Mouse (Mus musculus) stomach, embryonic 15.5 days (tissue): Measurements from ENCODE around the gene Ldlrad1. TPM values are rescaled to one million over a fixed set of nuclear protein-coding genes. Genes with fewer than 3 reads are reported as not detected.

Source experiments
- ATAC-seq: fragments of 200-750 bp; cut with Nextera tagmentation; 2 replicates; pipeline ENCODE4 v1.8.0; 2017; ENCODE audit warnings: low read depth, moderate number of reproducible peaks, moderate TSS enrichment; ENCODE audit not compliant: insufficient read depth, low FRiP score
- H3K27ac ChIP-seq: fragments of 300-500 bp; sonication (generic); 2 replicates; pipeline ENCODE4 v1.5.1; 2015; ENCODE audit warnings: mild to moderate bottlenecking, inconsistent platforms
- H3K27me3 ChIP-seq: fragments of 300-500 bp; sonication (generic); replicated peaks from 2 replicates; pipeline ENCODE4 v1.6.1; 2015; ENCODE audit warnings: inconsistent platforms
- H3K36me3 ChIP-seq: fragments of 300-500 bp; sonication (generic); 2 replicates; pipeline ENCODE4 v1.6.1; 2015; ENCODE audit warnings: inconsistent platforms
- H3K4me1 ChIP-seq: fragments of 300-500 bp; sonication (generic); 2 replicates; pipeline ENCODE4 v1.6.1; 2015; ENCODE audit warnings: inconsistent platforms
- H3K4me2 ChIP-seq: fragments of 300-500 bp; sonication (generic); 2 replicates; pipeline ENCODE4 v1.6.1; 2015; ENCODE audit warnings: mild to moderate bottlenecking, inconsistent platforms
- H3K4me3 ChIP-seq: fragments of 300-500 bp; sonication (generic); replicated peaks from 2 replicates; pipeline ENCODE4 v1.5.1; 2015; ENCODE audit warnings: inconsistent platforms
- H3K9ac ChIP-seq: fragments of 300-500 bp; sonication (generic); 2 replicates; pipeline ENCODE4 v1.6.1; 2015; ENCODE audit warnings: inconsistent platforms
- H3K9me3 ChIP-seq: fragments of 300-500 bp; sonication (generic); 2 replicates; pipeline ENCODE4 v1.6.1; 2016; ENCODE audit warnings: inconsistent platforms
- WGBS: fragments of 180-500 bp; shearing (Covaris S2); methylation state at CpG from one replicate; pipeline ENCODE4 v1.1.7; 2015; 5-methylcytosine and 5-hydroxymethylcytosine counted together
- polyA plus RNA-seq: library from polyadenylated mRNA; unstranded; fragments of >200 nt; fragmentation: Nextera tagmentation; extraction: Ambion mirVana; gene quantifications from 2 replicates; pipeline ENCODE4 v1.2.1, GENCODE M21; 2015

The Ldlrad1 gene
- polyA plus RNA-seq: not detected in 2 replicates

DNA sequence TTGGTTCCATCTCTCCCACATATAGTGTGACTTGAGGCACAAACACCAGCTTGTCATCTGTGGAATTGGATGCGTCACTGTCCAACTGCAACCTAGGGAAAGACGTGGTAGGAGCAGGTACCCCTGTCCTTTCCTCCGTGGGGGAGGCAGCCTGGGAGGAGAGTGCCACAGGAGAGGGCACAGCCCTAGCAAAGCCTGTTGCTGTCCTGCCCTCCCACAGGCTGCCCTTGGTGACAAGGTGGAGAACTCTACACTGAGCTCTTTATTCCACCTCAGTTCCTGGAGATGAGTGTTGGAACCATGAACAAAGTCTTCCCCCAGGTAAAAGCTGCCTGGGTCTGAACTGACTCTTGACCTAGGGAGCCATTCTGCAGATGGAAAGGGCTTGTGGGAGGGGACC is at the start of gene Ldlrad1:
Gene Ldlrad1 (plus strand): TSS at position 301 of the 400 bp plus-strand sequence.
- no peaks in the 10 kb centered on the region for H3K27me3 ChIP-seq
- H3K9me3 ChIP-seq: no peaks in the 10 kb centered on the region
- 0 out of 2 replicates have a peak, but pooled peaks cover 3% of the 10 kb centered on the region for H3K4me1 ChIP-seq
- WGBS: 80% methylated on average over 3 of the region's 3 CpGs
- peaks cover 10% of the 10 kb centered on the region for H3K36me3 ChIP-seq
- no peak for ATAC-seq
- peak within 1 kb of the TSS; percentile 26; the same call in 1 of the 2 replicates for H3K27ac ChIP-seq
- no peak within 1 kb of the TSS for H3K4me2 ChIP-seq
- H3K4me3 ChIP-seq: no peak within 1 kb of the TSS
- H3K9ac ChIP-seq: no peak within 1 kb of the TSS

DNA sequence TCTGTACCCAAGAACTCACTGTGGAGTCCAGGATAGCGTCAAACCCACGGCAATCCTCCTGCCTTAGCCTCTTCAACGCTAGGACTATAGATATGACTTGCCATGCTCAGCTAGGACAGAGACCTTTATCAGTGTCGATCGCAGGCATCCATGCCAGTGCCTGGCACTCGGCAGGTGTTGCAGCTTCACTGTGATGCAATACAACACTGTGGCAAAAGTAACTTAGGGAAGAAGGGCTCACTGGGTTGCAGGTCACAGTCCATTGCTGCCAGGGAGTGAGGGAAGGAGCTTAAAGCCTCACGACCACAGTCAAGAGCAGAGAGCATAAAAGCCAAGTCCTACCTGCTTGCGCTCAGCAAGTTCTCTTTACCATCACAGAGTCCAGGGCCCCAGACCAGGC is 48.8 kb upstream of the Ldlrad1 start:
- Histone ChIP-seq H3K27ac (no peak overlapping the region), H3K27me3 (no peaks in the 10 kb centered on the region)
- WGBS: 91% methylated on average over 8 of the region's 8 CpGs

DNA sequence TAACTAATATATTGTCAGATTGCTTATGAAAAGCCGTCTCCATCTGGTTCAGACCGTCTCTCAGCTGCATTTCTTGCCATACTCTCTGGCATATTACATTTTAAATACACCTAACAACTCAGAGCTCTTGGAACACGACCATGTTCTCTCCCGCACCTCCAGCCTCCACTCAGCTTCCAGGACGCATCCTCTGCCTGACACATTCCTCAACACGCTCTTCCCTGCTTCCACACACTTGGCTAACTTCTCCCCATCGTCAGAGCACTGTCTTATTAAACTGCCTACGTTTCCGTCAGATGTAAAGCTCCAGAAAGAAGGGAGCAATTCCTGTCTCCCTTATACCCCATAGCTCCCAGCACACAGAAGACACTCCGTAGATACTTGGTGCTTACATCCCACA is 45.6 kb upstream of the Ldlrad1 start:
- Histone ChIP-seq H3K4me1 (no peaks in the 10 kb centered on the region), H3K27me3 (no peaks in the 10 kb centered on the region), H3K9ac (no peak overlapping the region), H3K27ac (no peak overlapping the region), H3K36me3 (0 out of 2 replicates have a peak, but pooled peaks cover 13% of the 10 kb centered on the region), H3K9me3 (no peaks in the 10 kb centered on the region), H3K4me3 (no peak overlapping the region), H3K4me2 (no peak overlapping the region)
- WGBS: 80% methylated on average over 10 of the region's 10 CpGs
- no peak for ATAC-seq

More for the DNA sequence above, 48.8 kb upstream of the Ldlrad1 start:
- Histone ChIP-seq H3K9me3 (no peaks in the 10 kb centered on the region), H3K4me1 (no peaks in the 10 kb centered on the region), H3K4me3 (no peak overlapping the region), H3K9ac (no peak overlapping the region), H3K4me2 (no peak overlapping the region), H3K36me3 (0 out of 2 replicates have a peak, but pooled peaks cover 9% of the 10 kb centered on the region)
- no peak for ATAC-seq

DNA sequence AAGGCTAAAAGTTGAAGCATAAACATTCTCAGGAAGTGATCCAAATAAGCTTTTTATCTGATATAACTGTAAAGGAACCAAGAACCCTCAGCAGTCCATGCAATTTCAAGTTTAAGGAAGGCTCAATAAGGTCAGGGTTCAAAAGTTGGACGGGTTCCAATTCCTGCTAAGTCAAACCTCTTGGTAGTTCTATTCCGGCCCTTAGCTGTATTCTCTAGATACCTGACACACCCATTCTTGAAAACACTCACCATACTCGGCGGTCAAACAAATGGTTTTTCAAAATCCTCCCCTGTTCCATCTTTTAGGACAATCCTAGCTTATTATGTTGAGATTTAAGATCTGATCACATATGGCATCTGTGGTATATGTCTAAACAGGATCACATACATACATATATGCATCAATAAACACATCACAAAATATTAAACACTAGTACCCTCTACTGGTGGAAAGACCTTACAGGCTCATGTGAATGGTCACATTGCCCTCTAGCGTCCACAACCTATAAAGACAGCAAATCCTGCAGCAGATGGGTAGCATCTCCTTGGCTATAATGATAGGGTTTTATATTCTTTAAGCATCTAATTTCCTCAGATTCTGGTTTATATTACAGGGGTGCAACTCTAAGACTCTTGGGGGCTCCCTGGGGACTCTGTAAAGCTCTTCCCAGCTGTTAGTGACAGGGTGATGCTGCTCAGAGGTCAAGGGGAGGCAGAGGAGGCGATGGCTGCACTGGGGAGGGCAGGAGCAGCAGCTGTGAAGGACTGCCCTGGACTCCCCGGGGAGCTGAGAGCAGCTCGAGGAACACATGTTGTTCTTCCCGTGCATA is 45.0 kb upstream of the Ldlrad1 start:
- 0 out of 2 replicates have a peak, but pooled peaks cover 13% of the 10 kb centered on the region for H3K36me3 ChIP-seq
- H3K27me3 ChIP-seq: no peaks in the 10 kb centered on the region
- H3K4me1 ChIP-seq: no peaks in the 10 kb centered on the region

DNA sequence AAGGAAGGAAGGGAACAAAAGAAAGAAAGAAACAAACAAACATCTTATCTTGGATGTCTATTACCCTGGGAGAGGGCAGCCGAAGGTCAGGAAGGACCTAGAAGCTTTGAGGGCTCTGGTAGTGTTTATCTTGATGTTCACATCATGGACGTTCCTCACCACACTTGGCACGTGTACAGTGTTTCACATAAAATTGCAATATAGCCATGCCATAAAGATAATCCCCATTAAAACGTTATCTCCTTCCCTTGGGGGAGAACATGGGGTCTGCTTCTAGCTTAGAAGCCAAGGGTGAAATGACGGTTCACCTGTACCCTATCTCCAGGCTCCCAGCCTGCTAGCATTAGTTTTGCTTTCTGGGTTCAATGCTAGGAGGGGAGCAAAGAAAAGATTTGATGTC is 42.3 kb upstream of the Ldlrad1 start:
- 74% methylated on average over 5 of the region's 5 CpGs for WGBS

More for the DNA sequence above, 45.0 kb upstream of the Ldlrad1 start:
- no peak overlapping the region for H3K4me3 ChIP-seq
- peak; percentile 58; the same call in 1 of the 2 replicates for ATAC-seq
- WGBS: 36% methylated on average over 9 of the region's 9 CpGs
- no peak overlapping the region for H3K4me2 ChIP-seq
- H3K27ac ChIP-seq: no peak overlapping the region
- H3K9me3 ChIP-seq: no peaks in the 10 kb centered on the region
- no peak overlapping the region for H3K9ac ChIP-seq

DNA sequence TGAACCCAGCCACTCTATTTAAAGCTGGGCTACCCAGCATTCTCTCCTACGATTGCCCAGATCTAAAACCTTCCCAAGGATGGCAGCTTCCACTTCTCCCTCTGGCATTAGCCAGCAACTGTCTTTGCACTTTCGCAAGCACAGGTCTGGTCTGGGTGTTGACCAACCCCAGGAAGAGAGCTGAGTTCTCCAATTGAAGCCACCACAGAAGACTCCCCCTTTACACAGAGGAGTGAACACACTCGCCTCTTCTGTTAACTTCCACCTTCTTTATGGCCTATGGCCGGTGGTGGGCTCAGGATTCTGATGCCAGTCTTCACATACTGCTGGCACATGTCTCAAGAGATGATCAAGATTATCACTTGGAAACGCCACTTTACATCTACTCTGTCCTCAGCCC is 41.2 kb upstream of the Ldlrad1 start:
- peaks cover 17% of the 10 kb centered on the region; the same call in 1 of the 2 replicates for H3K36me3 ChIP-seq
- H3K27me3 ChIP-seq: no peaks in the 10 kb centered on the region
- 80% methylated on average over 5 of the region's 5 CpGs for WGBS
- H3K4me2 ChIP-seq: no peak overlapping the region
- H3K4me1 ChIP-seq: no peaks in the 10 kb centered on the region
- no peak for ATAC-seq
- H3K27ac ChIP-seq: no peak overlapping the region
- no peak overlapping the region for H3K9ac ChIP-seq
- no peak overlapping the region for H3K4me3 ChIP-seq
- no peaks in the 10 kb centered on the region for H3K9me3 ChIP-seq

More for the DNA sequence above, 42.3 kb upstream of the Ldlrad1 start:
- Histone ChIP-seq H3K9me3 (no peaks in the 10 kb centered on the region), H3K27ac (no peak overlapping the region), H3K4me3 (no peak overlapping the region), H3K4me1 (no peaks in the 10 kb centered on the region), H3K36me3 (0 out of 2 replicates have a peak, but pooled peaks cover 13% of the 10 kb centered on the region), H3K27me3 (no peaks in the 10 kb centered on the region), H3K4me2 (no peak overlapping the region), H3K9ac (no peak overlapping the region)
- no peak for ATAC-seq

DNA sequence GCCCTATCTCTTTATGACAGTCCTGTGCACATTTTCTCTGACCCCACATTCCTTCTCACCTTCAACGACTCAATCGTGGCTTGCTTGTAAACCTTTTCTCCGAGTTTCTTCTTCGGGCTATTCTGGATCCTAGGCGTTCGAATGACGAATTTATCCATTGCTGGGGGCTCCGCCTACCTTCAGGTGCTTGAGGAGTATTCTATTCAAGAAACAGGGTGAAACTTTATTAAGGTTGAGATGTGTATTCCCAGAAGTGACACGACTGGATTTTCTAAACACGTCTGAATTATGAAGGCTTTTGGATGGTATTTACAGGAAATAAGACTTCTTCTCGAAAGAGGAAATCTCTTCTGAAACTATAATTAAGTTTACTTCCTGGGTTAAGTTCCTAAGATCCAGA is 31.5 kb upstream of the Ldlrad1 start:
- Histone ChIP-seq H3K36me3 (peaks cover 9% of the 10 kb centered on the region; the same call in 1 of the 2 replicates), H3K9me3 (no peaks in the 10 kb centered on the region), H3K27ac (peak overlapping the region; percentile 99), H3K27me3 (no peaks in the 10 kb centered on the region), H3K4me2 (peak overlapping the region; percentile 65), H3K9ac (peak overlapping the region; percentile 73), H3K4me1 (peaks cover 8% of the 10 kb centered on the region; the same call in 1 of the 2 replicates), H3K4me3 (peak overlapping the region; percentile 75)
- 24% methylated on average over 11 of the region's 11 CpGs for WGBS
- ATAC-seq: no peak

DNA sequence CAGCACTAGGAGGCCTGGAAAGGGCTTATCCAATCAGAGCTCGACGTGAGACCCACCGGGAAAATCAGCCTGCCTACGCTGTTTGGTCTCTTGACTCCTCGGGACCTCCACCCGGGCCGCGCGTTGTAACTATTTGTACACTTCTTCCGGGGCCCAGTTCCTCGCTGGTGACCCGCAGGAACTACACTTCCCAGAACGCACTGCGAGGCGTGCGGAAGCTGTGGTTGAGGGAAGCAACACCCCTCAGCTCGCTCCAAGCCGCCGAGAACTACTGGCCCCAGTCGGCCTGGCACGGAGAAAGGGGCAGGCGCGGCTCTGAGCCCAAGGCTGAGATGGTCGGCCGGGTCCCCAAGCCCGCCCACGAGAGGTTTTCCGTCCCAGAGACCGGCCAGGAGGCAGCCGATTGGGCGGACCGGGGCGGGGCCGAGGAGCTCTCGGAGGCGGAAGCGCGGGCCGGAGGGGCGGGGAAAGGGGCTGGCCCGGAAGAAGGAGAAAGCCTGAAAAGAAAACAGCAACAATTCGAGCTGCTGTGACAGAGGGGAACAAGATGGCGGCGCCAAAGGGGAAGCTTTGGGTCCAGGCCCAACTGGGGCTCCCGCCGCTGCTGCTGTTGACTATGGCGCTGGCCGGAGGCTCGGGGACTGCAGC is 30.7 kb upstream of the Ldlrad1 start, which contains the start of gene Tmem59:
Gene Tmem59 (plus strand): TSS at position 218 of the 648 bp plus-strand sequence.
- ATAC-seq: peak; percentile 94
- 1% methylated on average over 48 of the region's 49 CpGs for WGBS
- no peaks in the 10 kb centered on the region for H3K9me3 ChIP-seq

DNA sequence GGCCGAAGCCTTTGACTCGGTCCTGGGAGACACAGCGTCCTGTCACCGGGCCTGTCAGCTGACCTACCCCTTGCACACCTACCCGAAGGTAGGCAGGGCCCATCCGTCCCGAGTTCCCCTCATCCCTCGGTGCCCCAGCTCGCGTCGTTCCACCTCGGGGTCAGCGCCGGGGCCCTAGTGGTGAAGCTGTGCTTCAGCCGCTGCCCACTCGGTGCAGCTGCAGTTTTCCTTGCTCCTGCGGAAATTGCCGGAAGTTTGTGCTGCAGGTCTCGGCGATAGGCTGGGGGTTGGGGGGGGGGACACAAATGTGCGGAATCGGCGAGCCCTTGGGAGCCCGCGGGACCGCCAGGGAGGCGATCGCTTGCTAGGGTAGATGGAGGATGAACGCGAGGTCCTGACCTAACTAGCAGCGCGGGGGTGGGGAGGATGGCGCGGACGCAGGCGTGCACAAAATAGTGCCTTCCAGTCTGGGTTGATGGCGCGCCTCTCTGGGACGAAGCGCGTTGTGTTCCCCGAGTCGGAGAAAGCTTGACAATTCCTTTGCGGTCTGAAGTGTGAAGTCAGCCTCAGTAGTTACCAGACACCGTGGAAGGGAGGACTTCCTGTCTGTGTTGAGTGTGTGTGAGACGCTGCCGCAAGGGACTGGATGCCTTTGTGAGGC is 30.0 kb upstream of the Ldlrad1 start, which contains the start of gene Tceanc2:
Gene Tceanc2 (minus strand): TSS at position 287 of the 661 bp plus-strand sequence.
- Histone ChIP-seq H3K4me1 (peaks cover 10% of the 10 kb centered on the region; the same call in 1 of the 2 replicates), H3K4me3 (peak within 1 kb of the TSS; percentile 75), H3K27me3 (no peaks in the 10 kb centered on the region), H3K4me2 (peak within 1 kb of the TSS; percentile 65), H3K9me3 (no peaks in the 10 kb centered on the region), H3K36me3 (no peaks in the 10 kb centered on the region; the same call in 1 of the 2 replicates), H3K27ac (peak within 1 kb of the TSS; percentile 99), H3K9ac (peak within 1 kb of the TSS; percentile 73)
- 1% methylated on average over 47 of the region's 47 CpGs for WGBS
- ATAC-seq: no peak

More for the DNA sequence above, 30.7 kb upstream of the Ldlrad1 start, which contains the start of gene Tmem59:
- H3K36me3 ChIP-seq: peaks cover 3% of the 10 kb centered on the region; the same call in 1 of the 2 replicates
- peak within 1 kb of the TSS; percentile 65 for H3K4me2 ChIP-seq
- H3K4me1 ChIP-seq: peaks cover 10% of the 10 kb centered on the region; the same call in 1 of the 2 replicates
- peak within 1 kb of the TSS; percentile 99 for H3K27ac ChIP-seq
- peak within 1 kb of the TSS; percentile 75 for H3K4me3 ChIP-seq
- H3K27me3 ChIP-seq: no peaks in the 10 kb centered on the region
- peak within 1 kb of the TSS; percentile 73 for H3K9ac ChIP-seq

DNA sequence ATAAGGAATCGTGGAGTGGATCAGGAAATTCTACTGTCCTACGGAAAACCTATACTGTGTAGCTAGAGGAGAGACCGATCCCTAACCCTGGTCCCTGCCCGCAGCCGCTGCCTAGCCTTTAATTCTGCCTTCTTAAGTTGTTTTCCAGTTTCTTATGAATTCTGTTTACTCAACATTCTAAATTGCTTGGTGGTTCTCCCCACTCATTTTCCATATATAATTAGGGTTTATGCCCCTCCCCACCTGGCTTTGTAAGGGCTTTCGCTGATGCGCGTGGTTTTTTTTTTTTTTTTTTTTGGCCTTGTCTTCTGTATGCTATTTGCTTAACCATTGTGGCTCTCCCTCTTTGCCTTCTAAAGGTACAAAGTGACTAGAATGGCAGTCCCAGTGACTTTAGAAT is 29.4 kb upstream of the Ldlrad1 start:
- peak overlapping the region; percentile 75 for H3K4me3 ChIP-seq
- WGBS: under 1% methylated on average over 8 of the region's 8 CpGs

DNA sequence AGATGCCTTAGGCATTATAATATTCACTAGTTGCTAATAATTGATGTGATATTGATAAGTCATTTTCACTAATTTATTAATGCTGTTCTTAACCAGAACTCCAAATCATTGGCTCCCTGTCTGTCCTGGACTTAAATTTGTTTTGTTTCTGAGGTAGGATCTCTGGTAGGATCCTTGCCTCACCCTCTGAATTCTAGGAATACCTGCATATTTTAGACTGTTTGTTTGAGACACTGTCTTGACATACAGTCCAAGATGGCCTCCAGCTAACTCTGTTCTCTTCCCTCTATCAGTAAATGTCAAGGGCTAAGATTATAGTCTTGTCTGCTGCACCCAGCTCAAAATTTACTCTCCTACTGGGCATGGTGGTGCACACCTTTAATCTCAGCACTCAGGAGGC is 28.2 kb upstream of the Ldlrad1 start:
- H3K4me2 ChIP-seq: no peak overlapping the region
- H3K4me1 ChIP-seq: peaks cover 10% of the 10 kb centered on the region; the same call in 1 of the 2 replicates
- H3K27ac ChIP-seq: no peak overlapping the region
- H3K27me3 ChIP-seq: no peaks in the 10 kb centered on the region
- no peak for ATAC-seq
- H3K9ac ChIP-seq: no peak overlapping the region
- no peaks in the 10 kb centered on the region for H3K9me3 ChIP-seq
- H3K4me3 ChIP-seq: no peak overlapping the region
- H3K36me3 ChIP-seq: no peaks in the 10 kb centered on the region

More for the DNA sequence above, 29.4 kb upstream of the Ldlrad1 start:
- Histone ChIP-seq H3K27me3 (no peaks in the 10 kb centered on the region), H3K27ac (peak overlapping the region; percentile 99), H3K9me3 (no peaks in the 10 kb centered on the region), H3K4me1 (peaks cover 10% of the 10 kb centered on the region; the same call in 1 of the 2 replicates), H3K9ac (peak overlapping the region; percentile 73; the same call in 1 of the 2 replicates), H3K4me2 (peak overlapping the region; percentile 65), H3K36me3 (no peaks in the 10 kb centered on the region; the same call in 1 of the 2 replicates)
- ATAC-seq: no peak
